Mouse (Mus musculus) neural tube, embryonic 12.5 days (tissue): Measurements from ENCODE around the gene Etv3. TPM values are rescaled to one million over a fixed set of nuclear protein-coding genes. Genes with fewer than 3 reads are reported as not detected.

ENCODE experiments used
- ATAC-seq: fragments of 200-750 bp; cut with Nextera tagmentation; 2 replicates; pipeline ENCODE4 v1.8.0; 2017; ENCODE audit warnings: low read depth, mild to moderate bottlenecking, moderate TSS enrichment, moderate library complexity; ENCODE audit not compliant: low FRiP score
- H3K27ac ChIP-seq: fragments of 300-500 bp; sonication (generic); 2 replicates; pipeline ENCODE4 v1.5.1; 2016
- H3K27me3 ChIP-seq: fragments of 300-500 bp; sonication (generic); replicated peaks from 2 replicates; pipeline ENCODE4 v1.6.1; 2016; ENCODE audit warnings: mild to moderate bottlenecking
- H3K36me3 ChIP-seq: fragments of 300-500 bp; sonication (generic); 2 replicates; pipeline ENCODE4 v1.6.1; 2016; ENCODE audit warnings: mild to moderate bottlenecking
- H3K4me1 ChIP-seq: fragments of 300-500 bp; sonication (generic); 2 replicates; pipeline ENCODE4 v1.6.1; 2016
- H3K4me2 ChIP-seq: fragments of 300-500 bp; sonication (generic); replicated peaks from 2 replicates; pipeline ENCODE4 v1.6.1; 2016; ENCODE audit warnings: mild to moderate bottlenecking
- H3K4me3 ChIP-seq: fragments of 300-500 bp; sonication (generic); 2 replicates; pipeline ENCODE4 v1.5.1; 2016
- H3K9ac ChIP-seq: fragments of 300-500 bp; sonication (generic); 2 replicates; pipeline ENCODE4 v1.6.1; 2016; ENCODE audit warnings: mild to moderate bottlenecking
- H3K9me3 ChIP-seq: fragments of 300-500 bp; sonication (generic); 2 replicates; pipeline ENCODE4 v1.6.1; 2016; ENCODE audit warnings: mild to moderate bottlenecking
- WGBS: fragments of 180-500 bp; shearing (Covaris S2); methylation state at CpG from one replicate; pipeline ENCODE4 v1.1.7; 2016; 5-methylcytosine and 5-hydroxymethylcytosine counted together
- polyA plus RNA-seq: library from polyadenylated mRNA; unstranded; fragments of >200 nt; fragmentation: Nextera tagmentation; extraction: Ambion mirVana; gene quantifications from 2 replicates; pipeline ENCODE4 v1.2.1, GENCODE M21; 2016

The Etv3 gene
- polyA plus RNA-seq, 1 experiment from 2014 or later, result 13.7 TPM

DNA sequence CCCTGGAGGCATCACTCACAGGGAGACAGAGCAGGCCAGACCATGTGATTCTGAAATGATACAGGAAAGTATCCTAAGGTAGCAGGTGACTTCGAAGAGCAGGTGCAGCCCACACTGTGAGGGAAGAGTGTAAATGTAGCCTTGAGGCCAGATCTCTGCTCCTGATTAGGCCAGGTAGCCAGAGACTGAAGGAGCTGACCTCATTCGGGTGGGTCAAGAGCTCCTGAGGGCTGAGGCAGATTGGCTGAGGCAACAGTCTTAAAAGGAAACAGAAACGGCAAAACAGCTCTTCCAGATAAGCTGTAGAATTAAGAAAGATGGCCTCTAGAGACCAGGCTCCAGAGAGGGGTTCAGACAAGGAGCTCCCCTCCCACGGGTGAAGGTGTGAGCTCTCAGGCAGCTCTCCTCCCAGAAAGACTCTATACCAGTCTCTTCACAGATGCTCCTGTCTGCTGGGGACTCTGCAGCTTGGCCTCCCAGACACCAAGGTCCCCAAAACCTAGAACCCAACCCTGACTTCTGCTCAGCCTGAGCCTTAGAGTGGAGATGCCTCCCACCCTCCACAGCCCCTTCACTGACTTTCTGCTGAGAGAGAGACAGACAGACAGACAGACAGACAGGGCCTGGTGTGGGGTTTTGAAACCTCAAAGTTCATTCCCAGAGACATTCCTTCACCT, 20.3 kb upstream of the Etv3 start:
- no peak overlapping the region for H3K4me2 ChIP-seq
- peaks cover 7% of the 10 kb centered on the region; the same call in 1 of the 2 replicates for H3K27me3 ChIP-seq
- WGBS, result 69% methylated on average over 4 of the region's 4 CpGs
- H3K9me3 ChIP-seq, result no peaks in the 10 kb centered on the region
- no peak overlapping the region for H3K9ac ChIP-seq
- no peak overlapping the region for H3K4me3 ChIP-seq
- H3K36me3 ChIP-seq, result no peaks in the 10 kb centered on the region
- ATAC-seq, result 0 out of 2 replicates have a peak, but pooled peaks have one; percentile 26
- peaks cover 6% of the 10 kb centered on the region; the same call in 1 of the 2 replicates for H3K4me1 ChIP-seq
- H3K27ac ChIP-seq, result no peak overlapping the region

DNA sequence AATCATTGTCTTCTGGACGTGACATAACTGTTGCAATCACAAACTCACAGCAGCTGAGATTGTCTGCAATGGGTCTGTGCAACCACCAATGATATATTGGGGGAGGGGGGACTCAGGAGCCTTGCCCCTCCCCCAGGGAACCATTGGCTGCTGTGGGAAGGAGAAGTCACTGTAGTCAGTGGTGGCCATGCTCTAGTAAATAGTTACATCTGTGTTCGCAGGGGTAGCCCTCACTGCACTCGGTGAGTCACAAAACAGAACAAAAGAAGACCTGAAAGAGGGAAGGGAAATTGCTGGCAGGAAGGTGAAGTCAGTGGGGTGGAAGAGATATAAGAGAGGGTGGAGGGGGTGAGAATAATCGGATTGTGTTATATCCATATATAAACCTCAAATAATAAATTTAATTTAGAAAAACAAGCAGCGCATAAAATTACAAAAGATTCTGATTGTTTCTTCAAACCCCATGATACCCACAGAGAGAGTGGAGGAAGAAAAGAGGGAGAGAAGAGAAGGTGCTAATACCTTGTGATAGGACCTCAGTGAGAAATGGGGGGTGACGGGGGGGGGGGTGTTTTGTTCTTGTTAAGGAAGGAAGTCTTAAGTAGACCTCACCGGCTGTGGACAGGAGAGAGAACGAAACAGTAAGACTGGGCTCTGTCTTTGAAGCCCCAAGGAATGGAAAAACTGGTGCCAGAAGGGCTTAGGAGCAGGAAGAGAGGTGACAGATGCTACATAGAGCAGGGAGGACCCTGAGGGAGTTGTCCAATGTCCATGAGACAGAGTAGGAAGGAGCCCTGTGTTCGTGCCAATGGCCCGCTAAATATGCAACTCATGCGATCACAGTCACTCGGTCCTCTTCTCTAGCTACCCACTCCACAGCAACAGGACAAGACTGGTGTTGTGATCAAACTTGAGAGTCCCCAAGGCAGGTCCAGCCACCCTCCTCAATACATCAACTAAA, 18.5 kb upstream of the Etv3 start:
- H3K9me3 ChIP-seq, result no peaks in the 10 kb centered on the region
- no peak overlapping the region for H3K4me2 ChIP-seq
- H3K27me3 ChIP-seq, result 0 out of 2 replicates have a peak, but pooled peaks cover 3% of the 10 kb centered on the region
- no peak overlapping the region for H3K4me3 ChIP-seq
- H3K4me1 ChIP-seq, result peaks cover 6% of the 10 kb centered on the region; the same call in 1 of the 2 replicates
- H3K27ac ChIP-seq, result no peak overlapping the region
- no peaks in the 10 kb centered on the region for H3K36me3 ChIP-seq
- H3K9ac ChIP-seq, result no peak overlapping the region
- 78% methylated on average over 12 of the region's 12 CpGs for WGBS
- ATAC-seq, result no peak

DNA sequence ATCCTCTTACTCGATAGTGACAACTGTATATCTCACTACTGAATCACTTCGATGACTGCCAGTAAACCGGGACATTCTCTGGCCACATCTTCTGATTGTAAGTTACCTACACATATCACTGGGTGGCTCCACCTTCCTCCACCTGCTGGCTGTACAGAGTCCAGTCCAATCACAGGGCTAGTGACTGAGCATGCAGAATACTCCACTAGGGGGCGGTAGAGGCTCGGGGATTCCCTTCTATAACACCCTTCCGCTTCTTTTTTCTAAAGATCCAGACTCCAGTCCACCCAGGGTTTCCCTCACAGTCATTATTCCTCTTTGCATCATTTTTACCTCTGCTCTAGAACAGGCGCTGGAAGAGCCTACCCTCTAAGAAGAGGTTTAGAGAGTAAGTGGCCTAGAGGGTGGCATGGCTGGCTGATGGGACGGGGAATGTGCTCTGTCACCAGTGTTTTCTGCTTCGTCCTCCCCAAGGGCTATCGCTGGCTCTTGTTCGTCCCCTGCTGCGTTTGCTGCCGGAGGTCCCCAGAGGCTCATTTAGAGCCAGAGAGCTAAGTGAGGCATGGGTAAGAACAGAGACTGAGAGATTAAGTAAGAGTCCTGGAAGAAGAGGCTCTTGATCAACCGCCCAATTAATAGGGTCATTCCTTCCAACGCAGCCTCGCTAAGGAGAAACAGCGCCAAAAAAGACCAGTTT, 16.9 kb upstream of the Etv3 start:
- Histone ChIP-seq H3K27me3 (0 out of 2 replicates have a peak, but pooled peaks cover 3% of the 10 kb centered on the region), H3K27ac (no peak overlapping the region), H3K4me1 (peaks cover 6% of the 10 kb centered on the region; the same call in 1 of the 2 replicates), H3K4me3 (no peak overlapping the region), H3K9me3 (no peaks in the 10 kb centered on the region), H3K36me3 (no peaks in the 10 kb centered on the region), H3K9ac (0 out of 2 replicates have a peak overlapping the region, but pooled peaks have one; percentile 42), H3K4me2 (peak overlapping the region; percentile 52)
- 28% methylated on average over 17 of the region's 17 CpGs for WGBS
- peak; percentile 80 for ATAC-seq

DNA sequence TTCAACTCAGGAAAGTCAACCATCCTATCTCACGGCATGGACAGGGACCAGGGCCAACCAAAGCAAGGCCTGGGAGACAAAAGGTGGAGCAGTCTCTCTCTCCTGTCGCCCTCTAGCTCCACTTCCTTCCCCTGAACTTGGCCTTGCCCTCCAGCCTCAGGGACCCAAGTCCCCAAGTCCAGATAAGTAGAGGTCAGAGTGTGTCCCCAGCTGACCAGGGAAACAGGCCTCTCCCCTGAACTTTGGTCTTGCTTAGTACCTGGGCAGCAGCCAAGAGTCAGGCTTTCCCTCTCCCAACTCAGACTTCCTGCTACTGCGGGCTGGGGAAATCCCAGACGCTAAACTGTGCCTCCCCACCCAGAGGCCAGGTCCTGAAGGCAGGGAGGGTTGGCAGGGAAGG, 16.1 kb upstream of the Etv3 start:
- ATAC-seq, result no peak
- no peak overlapping the region for H3K4me2 ChIP-seq
- H3K36me3 ChIP-seq, result no peaks in the 10 kb centered on the region
- no peak overlapping the region for H3K27ac ChIP-seq
- H3K4me3 ChIP-seq, result no peak overlapping the region
- 48% methylated on average over 4 of the region's 4 CpGs for WGBS
- H3K27me3 ChIP-seq, result 0 out of 2 replicates have a peak, but pooled peaks cover 3% of the 10 kb centered on the region
- H3K9me3 ChIP-seq, result no peaks in the 10 kb centered on the region
- H3K9ac ChIP-seq, result no peak overlapping the region
- peaks cover 6% of the 10 kb centered on the region; the same call in 1 of the 2 replicates for H3K4me1 ChIP-seq

DNA sequence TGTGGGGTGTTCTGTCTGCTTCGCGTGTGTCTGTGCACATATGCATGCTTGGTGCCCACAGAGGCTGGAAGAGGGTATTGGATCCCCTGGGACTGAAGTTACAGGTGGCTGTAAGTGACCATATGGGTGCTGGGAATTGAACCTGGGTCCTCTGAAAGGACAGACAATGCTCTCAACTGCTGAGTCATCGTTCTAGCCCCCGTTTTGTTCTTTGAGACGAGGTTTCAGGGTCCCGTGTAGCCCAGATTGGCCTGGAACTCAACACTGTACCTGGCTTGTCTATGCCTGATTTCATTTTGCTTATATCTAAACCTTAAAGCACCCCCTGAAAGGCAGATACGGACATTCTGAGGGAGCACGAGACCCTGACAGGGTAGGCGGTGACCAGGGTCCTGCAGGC, 14.4 kb upstream of the Etv3 start:
- no peak overlapping the region for H3K4me2 ChIP-seq
- H3K9ac ChIP-seq, result no peak overlapping the region
- no peaks in the 10 kb centered on the region for H3K36me3 ChIP-seq
- peaks cover 6% of the 10 kb centered on the region; the same call in 1 of the 2 replicates for H3K4me1 ChIP-seq
- whole genome bisulfite sequencing, result 91% methylated on average over 9 of the region's 9 CpGs
- ATAC-seq, result no peak
- H3K4me3 ChIP-seq, result no peak overlapping the region
- H3K27ac ChIP-seq, result no peak overlapping the region
- H3K27me3 ChIP-seq, result 0 out of 2 replicates have a peak, but pooled peaks cover 3% of the 10 kb centered on the region
- H3K9me3 ChIP-seq, result no peaks in the 10 kb centered on the region

DNA sequence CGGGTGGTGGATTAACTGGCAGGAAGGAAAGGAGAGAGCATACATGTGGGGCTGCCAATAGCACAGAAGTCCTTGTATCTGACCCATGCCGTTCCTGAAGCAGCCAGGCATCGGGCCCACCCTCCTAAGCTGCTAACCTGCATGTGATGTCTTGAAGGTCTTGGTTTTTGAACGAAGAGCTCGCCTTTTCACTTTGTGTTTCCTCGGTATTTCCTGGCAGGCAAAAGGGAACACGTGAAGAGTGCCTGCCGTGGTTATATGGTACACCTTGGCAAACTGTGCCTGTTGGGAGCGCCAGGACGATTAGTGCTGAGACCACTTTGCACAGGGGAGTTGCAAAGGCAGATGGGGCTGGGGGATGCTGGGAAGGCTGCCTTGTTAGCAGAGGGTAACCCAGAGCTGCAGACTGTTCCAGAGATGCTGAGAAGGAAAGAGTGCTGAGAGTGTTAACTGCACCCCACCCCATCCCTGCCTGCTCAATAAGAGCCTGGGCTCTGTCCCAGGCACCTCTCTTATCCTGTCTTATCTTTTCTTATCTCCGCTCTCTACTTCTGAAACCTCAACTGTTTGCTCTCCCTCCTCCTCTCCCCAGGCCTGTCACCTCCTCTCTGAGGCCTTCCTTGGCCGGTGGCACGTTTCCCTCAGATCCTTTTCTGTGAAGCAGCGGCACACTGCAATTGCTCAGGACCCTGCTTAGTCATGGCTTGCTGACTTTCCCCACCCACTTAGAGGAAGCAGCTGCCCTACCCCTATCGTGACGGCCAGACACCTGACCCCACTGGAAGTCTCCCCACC, 13.0 kb upstream of the Etv3 start:
- Histone ChIP-seq H3K4me3 (no peak overlapping the region), H3K9ac (no peak overlapping the region), H3K27me3 (0 out of 2 replicates have a peak, but pooled peaks cover 3% of the 10 kb centered on the region), H3K9me3 (no peaks in the 10 kb centered on the region), H3K4me2 (no peak overlapping the region), H3K36me3 (no peaks in the 10 kb centered on the region), H3K4me1 (peaks cover 6% of the 10 kb centered on the region; the same call in 1 of the 2 replicates), H3K27ac (no peak overlapping the region)
- ATAC-seq, result no peak
- 52% methylated on average over 16 of the region's 16 CpGs for WGBS

DNA sequence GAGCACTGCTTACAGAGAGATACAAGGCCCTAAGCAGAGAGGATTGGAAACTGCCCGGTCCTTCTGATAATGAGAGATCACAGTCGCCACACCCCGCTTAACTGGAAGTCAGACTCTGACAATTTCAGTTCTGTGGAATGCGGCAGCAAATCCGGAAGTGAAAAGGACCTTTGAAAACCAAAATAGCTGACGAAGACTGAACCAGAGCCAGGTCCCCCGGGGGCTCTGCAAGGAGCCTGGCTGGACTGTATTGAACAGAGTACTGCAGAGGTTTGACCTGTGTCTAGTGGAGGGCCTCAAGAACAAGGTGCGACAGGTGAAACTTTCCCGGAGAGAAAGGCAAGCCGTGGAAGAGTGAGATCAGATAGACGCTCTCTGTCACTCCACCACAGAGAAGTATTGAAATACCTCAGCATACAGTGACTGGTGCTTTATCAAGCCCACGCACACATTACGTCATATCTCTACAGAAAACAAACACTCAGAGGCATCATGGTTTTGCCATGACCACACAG, 9.6 kb upstream of the Etv3 start:
- WGBS, result 74% methylated on average over 13 of the region's 13 CpGs
- Histone ChIP-seq H3K9me3 (no peaks in the 10 kb centered on the region), H3K4me2 (no peak overlapping the region), H3K27ac (no peak overlapping the region), H3K4me1 (no peaks in the 10 kb centered on the region), H3K36me3 (no peaks in the 10 kb centered on the region), H3K4me3 (no peak overlapping the region), H3K27me3 (no peaks in the 10 kb centered on the region), H3K9ac (no peak overlapping the region)
- ATAC-seq, result no peak

DNA sequence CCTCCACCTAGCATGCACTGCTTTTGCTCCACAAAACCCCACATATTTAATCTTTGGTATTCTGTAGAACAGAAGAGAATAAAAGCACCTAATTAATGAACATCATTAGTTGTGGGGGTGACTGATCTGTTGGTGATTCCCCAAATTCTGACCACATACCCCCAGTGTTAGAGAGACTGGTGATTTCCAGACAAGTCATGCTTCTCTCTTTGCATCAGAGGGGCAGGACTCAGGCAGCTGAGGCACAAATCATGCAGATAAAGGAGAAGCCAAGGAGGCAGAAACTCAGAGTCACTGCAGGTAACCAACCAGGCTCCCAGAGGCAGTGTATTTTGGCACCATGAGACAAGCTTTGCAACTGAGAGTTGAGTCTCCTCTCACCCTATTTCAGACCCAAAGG, 6.8 kb upstream of the Etv3 start:
- Histone ChIP-seq H3K9ac (no peak overlapping the region), H3K27me3 (no peaks in the 10 kb centered on the region), H3K27ac (no peak overlapping the region), H3K9me3 (no peaks in the 10 kb centered on the region), H3K36me3 (no peaks in the 10 kb centered on the region), H3K4me2 (no peak overlapping the region), H3K4me3 (no peak overlapping the region), H3K4me1 (no peaks in the 10 kb centered on the region)
- no peak for ATAC-seq

DNA sequence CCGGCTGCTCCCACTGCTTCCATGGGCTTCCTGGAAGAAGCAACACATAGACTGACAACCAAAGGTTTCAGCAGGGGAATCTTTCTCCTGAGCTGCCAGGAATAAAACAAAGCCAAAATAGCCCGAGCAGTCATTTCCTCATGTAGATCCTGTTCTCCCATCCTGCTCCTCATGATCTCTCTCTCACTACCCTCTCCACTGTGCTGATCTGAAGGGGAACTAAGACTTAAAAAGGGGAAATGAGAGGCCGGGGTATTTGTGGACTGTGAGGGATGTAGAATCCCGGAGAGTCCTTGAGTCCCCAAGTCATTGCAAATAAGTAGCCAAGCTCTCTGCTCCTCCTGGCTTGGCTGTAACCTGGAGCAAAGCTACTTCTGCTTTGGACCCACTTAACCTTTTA, 4.1 kb upstream of the Etv3 start:
- no peak overlapping the region for H3K9ac ChIP-seq
- 85% methylated on average over 4 of the region's 4 CpGs for WGBS
- H3K4me1 ChIP-seq, result peaks cover 4% of the 10 kb centered on the region
- no peak overlapping the region for H3K27ac ChIP-seq
- H3K4me3 ChIP-seq, result no peak overlapping the region
- no peaks in the 10 kb centered on the region for H3K27me3 ChIP-seq
- no peak overlapping the region for H3K4me2 ChIP-seq
- H3K36me3 ChIP-seq, result no peaks in the 10 kb centered on the region
- no peaks in the 10 kb centered on the region for H3K9me3 ChIP-seq
- no peak for ATAC-seq

DNA sequence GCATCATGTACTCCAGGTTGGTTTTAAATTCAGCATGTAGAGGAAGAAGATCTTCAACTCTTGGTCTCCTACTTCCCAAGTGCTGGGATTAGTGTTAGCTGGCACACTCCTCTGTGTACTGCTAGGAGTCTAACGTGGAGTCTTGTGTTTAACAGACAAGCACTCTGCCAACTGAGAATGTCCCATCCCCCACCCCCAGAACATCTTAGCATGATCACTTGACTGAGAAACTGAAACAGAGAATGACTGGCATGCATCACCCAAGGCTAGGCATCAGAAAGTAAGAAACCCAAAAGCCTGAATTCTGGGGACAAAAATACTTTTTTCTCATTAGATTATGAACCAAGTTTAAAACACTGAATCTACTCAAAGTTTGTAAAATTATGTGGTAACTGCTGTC, 3.4 kb upstream of the Etv3 start:
- Histone ChIP-seq H3K4me2 (no peak overlapping the region), H3K4me3 (no peak overlapping the region), H3K36me3 (no peaks in the 10 kb centered on the region), H3K27ac (no peak overlapping the region), H3K27me3 (no peaks in the 10 kb centered on the region), H3K9ac (no peak overlapping the region), H3K4me1 (peaks cover 11% of the 10 kb centered on the region), H3K9me3 (no peaks in the 10 kb centered on the region)
- 78% methylated on average over 1 of the region's 1 CpGs for WGBS
- ATAC-seq, result no peak

DNA sequence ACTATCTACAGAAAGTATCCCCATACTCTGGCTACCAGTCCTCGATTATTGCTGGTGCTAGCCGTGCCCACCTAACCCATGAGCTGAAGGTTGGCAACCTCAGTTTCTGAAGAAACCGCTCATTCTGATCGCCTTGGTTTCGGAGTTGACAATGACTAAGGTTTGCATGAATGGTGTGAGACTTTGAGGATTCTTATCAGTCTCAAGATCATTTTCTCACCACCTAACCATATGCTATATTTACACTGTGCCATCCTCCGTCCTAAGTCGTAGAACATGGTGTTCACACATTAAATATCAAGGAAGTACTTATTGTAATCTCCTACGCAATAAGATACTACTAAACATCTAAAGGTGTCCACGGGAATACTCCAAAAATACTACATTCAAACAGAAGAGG, 1.5 kb upstream of the Etv3 start:
- H3K27ac ChIP-seq, result no peak overlapping the region
- H3K27me3 ChIP-seq, result no peaks in the 10 kb centered on the region
- H3K4me2 ChIP-seq, result no peak overlapping the region
- H3K36me3 ChIP-seq, result peaks cover 12% of the 10 kb centered on the region
- peaks cover 15% of the 10 kb centered on the region for H3K4me1 ChIP-seq
- no peak overlapping the region for H3K9ac ChIP-seq
- H3K9me3 ChIP-seq, result no peaks in the 10 kb centered on the region
- no peak for ATAC-seq
- H3K4me3 ChIP-seq, result no peak overlapping the region
- WGBS, result 92% methylated on average over 9 of the region's 9 CpGs
